Mouse (Mus musculus): Measurements from ENCODE around the gene H6pd. TPM values are rescaled to one million over a fixed set of nuclear protein-coding genes. Genes with fewer than 3 reads are reported as not detected.
A peak's percentile ranks its signal among the peaks of the same experiment; 100 is the strongest.

H6pd gene
- total and polyA plus RNA-seq, 2 experiments from 2014 or later: 3.2 to 12.6 TPM

DNA sequence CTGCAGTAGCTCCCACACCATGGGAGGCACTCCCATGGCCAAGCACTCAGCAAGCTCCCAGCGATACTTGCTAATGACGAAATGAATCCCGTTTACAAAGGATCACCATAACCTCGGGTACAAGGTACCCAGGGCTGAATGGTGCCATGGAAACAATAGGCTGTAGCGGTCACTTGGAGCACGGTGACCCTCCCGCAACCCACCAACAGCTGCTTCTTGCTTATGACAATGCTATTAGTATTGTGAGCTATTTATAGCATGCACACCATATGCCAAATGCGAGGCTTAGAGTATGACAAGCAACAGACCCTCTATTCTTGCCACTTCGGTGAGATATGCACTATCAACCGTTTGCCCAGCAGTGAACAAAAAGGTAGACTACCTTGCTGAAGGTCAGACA, 3.6 kb downstream of the H6pd start:
- H3K27ac ChIP-seq (ENCODE audit: low read depth, low read length): no peak overlapping the region
- no peaks in the 10 kb centered on the region for H3K27me3 ChIP-seq (ENCODE audit: insufficient read depth, low read length)
- no peak overlapping the region for H3K4me3 ChIP-seq (ENCODE audit: low read depth, low read length)
- TF ChIP-seq CTCF (IDR thresholded peaks at IDR 0.05): no peak
- WGBS: 92% methylated on average over 10 of the region's 10 CpGs
- DNase-seq (ENCODE audit: low spot score): no peak
- H3K4me1 ChIP-seq (ENCODE audit: insufficient read depth, low read length): peaks cover 2% of the 10 kb centered on the region; the same call in 1 of the 2 replicates
- H3K9me3 ChIP-seq (ENCODE audit: low read length): no peaks in the 10 kb centered on the region
- H3K4me2 ChIP-seq (ENCODE audit: low read depth, low read length, poor library complexity, severe bottlenecking): no peak overlapping the region
- no peaks in the 10 kb centered on the region for H3K36me3 ChIP-seq (ENCODE audit: insufficient read depth, low read length)
- no peak for ATAC-seq (ENCODE audit: low FRiP score)
- H3K9ac ChIP-seq (replicated peaks; ENCODE audit: low read length, poor library complexity, severe bottlenecking): no peak overlapping the region

DNA sequence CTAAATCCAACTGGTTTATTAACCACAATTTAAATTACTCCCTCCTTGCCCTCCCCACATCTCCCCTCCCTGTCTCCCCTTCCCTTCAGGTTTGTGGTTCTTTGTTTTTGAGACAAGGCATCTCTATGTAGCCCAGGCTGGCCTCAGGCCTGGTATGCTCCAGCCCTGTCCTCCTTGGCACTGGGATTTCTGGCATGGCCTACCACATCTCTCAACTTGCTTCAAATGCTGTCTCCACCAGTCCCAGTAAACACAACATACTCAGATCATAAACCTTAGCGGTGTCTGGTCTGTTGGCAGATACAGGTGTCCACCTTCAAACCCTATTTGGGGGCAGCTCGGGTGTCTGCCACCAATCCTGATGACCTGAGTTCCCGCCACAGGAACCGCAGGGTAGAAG, 5.2 kb downstream of the H6pd start:
- ATAC-seq (ENCODE audit: low FRiP score) (no peak), DNase-seq (ENCODE audit: low spot score) (no peak)

DNA sequence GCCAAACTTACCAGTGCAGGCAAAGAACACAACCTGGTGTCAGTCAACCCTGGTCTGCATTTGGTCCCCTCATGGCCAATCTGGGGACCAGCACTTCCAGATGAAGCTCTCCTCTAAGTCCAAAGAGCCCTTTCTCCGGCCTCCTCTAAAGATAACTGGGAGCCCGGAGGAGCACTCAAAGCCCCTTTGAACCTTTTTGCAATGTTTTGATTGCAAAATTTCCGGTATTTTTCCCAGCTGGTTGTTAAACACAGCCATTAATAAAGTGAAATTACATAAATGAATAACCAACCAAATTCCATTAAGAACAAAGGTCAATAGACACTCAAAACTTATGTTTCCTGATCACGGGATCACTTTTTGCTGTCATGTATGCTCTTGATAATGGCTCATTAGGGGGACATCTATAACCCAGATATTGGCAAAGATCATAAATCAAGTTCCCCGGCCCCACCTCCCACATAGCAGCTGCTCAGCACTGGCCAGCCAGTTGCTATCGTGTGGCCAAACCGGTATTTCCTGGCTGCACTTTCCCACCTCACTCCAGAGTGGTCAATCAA, 5.7 kb downstream of the H6pd start:
- no peak overlapping the region for H3K27ac ChIP-seq (ENCODE audit: low read depth, low read length)
- no peak overlapping the region for H3K9ac ChIP-seq (replicated peaks; ENCODE audit: low read length, poor library complexity, severe bottlenecking)
- no peak overlapping the region for H3K4me3 ChIP-seq (ENCODE audit: low read depth, low read length)
- no peaks in the 10 kb centered on the region for H3K9me3 ChIP-seq (ENCODE audit: low read length)
- no peak overlapping the region for H3K4me2 ChIP-seq (ENCODE audit: low read depth, low read length, poor library complexity, severe bottlenecking)
- 80% methylated on average over 7 of the region's 7 CpGs for WGBS
- no peaks in the 10 kb centered on the region for H3K27me3 ChIP-seq (ENCODE audit: insufficient read depth, low read length)
- H3K36me3 ChIP-seq (ENCODE audit: insufficient read depth, low read length): no peaks in the 10 kb centered on the region
- no peak for DNase-seq (ENCODE audit: low spot score)
- H3K4me1 ChIP-seq (ENCODE audit: insufficient read depth, low read length): peaks cover 2% of the 10 kb centered on the region; the same call in 1 of the 2 replicates
- TF ChIP-seq CTCF (IDR thresholded peaks at IDR 0.05): no peak
- ATAC-seq (ENCODE audit: low FRiP score): no peak

More for the DNA sequence above, 5.2 kb downstream of the H6pd start:
- H3K4me1 ChIP-seq (ENCODE audit: insufficient read depth, low read length): peaks cover 2% of the 10 kb centered on the region; the same call in 1 of the 2 replicates
- TF ChIP-seq CTCF (IDR thresholded peaks at IDR 0.05): no peak
- H3K9ac ChIP-seq (replicated peaks; ENCODE audit: low read length, poor library complexity, severe bottlenecking): no peak overlapping the region
- no peaks in the 10 kb centered on the region for H3K9me3 ChIP-seq (ENCODE audit: low read length)
- 90% methylated on average over 4 of the region's 4 CpGs for WGBS
- H3K4me3 ChIP-seq (ENCODE audit: low read depth, low read length): no peak overlapping the region
- H3K27me3 ChIP-seq (ENCODE audit: insufficient read depth, low read length): no peaks in the 10 kb centered on the region
- no peak overlapping the region for H3K4me2 ChIP-seq (ENCODE audit: low read depth, low read length, poor library complexity, severe bottlenecking)
- H3K27ac ChIP-seq (ENCODE audit: low read depth, low read length): no peak overlapping the region
- H3K36me3 ChIP-seq (ENCODE audit: insufficient read depth, low read length): no peaks in the 10 kb centered on the region

DNA sequence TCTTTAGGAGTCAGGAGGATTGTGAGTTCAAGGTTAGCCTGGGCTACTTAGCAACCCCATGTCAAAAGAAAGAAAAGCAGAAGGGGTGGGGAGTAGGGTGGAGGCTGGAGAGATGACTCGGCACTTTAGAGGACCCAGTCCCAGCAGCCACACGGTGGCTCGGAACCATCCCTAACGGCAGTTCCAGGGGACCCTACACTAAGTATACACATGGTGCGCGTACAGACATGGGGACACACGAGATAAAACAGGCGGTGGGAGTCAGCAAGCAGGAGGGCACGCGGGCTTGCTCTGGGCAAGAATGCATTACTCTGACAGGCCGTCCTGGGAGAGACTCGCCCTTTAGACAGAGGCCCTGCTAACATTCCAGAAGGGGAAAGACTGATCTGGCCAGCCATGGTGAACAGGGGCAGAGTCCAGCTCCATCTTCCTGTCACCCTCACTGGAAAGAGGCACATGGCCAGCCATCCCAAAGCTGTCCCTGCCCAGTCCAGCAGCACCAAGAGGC, 6.7 kb downstream of the H6pd start:
- TF ChIP-seq CTCF (IDR thresholded peaks at IDR 0.05): no peak
- Histone ChIP-seq H3K4me2 (ENCODE audit: low read depth, low read length, poor library complexity, severe bottlenecking) (no peak overlapping the region), H3K27ac (ENCODE audit: low read depth, low read length) (no peak overlapping the region), H3K4me3 (ENCODE audit: low read depth, low read length) (no peak overlapping the region), H3K9me3 (ENCODE audit: low read length) (no peaks in the 10 kb centered on the region), H3K9ac (replicated peaks; ENCODE audit: low read length, poor library complexity, severe bottlenecking) (no peak overlapping the region), H3K4me1 (ENCODE audit: insufficient read depth, low read length) (no peaks in the 10 kb centered on the region), H3K27me3 (ENCODE audit: insufficient read depth, low read length) (no peaks in the 10 kb centered on the region), H3K36me3 (ENCODE audit: insufficient read depth, low read length) (no peaks in the 10 kb centered on the region)
- WGBS: 75% methylated on average over 12 of the region's 12 CpGs
- ATAC-seq (ENCODE audit: low FRiP score) (no peak), DNase-seq (ENCODE audit: low spot score) (no peak)

DNA sequence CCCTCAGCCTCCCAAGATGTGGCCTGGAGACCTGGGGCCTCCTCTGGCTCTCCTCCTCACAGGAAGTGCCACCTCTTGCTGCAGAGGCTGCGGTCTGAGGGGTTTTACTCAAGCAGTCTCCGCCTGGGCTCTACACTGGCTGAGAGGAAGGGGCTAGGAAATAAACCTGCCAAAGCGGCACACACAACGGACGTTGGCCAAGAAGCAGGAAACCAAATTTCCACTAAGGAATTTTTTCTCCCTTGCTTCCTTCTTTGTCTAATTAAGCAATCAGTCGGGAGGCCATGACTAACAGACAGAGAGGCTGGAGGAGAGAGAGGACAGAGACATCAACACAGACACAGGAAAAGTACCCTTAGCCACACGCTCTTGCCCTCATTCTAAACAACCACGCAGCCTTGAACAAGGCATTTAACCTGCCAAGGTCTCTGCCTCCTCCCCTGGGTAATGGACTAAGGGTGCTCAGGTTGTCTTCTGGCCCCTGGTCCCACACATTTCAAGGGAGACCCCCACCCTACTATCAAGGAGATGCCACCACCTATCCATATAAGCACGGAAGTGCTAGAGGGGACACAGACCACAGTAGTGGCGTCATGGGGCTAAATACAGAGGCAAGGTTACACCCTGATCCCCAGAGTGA, 7.5 kb downstream of the H6pd start:
- Histone ChIP-seq H3K4me2 (ENCODE audit: low read depth, low read length, poor library complexity, severe bottlenecking) (no peak overlapping the region), H3K9ac (replicated peaks; ENCODE audit: low read length, poor library complexity, severe bottlenecking) (no peak overlapping the region), H3K27ac (ENCODE audit: low read depth, low read length) (0 out of 2 replicates have a peak overlapping the region, but pooled peaks have one; percentile 9), H3K27me3 (ENCODE audit: insufficient read depth, low read length) (no peaks in the 10 kb centered on the region), H3K36me3 (ENCODE audit: insufficient read depth, low read length) (no peaks in the 10 kb centered on the region), H3K4me3 (ENCODE audit: low read depth, low read length) (no peak overlapping the region), H3K9me3 (ENCODE audit: low read length) (no peaks in the 10 kb centered on the region), H3K4me1 (ENCODE audit: insufficient read depth, low read length) (no peaks in the 10 kb centered on the region)
- ATAC-seq (ENCODE audit: low FRiP score) (no peak), DNase-seq (ENCODE audit: low spot score) (no peak)
- 75% methylated on average over 10 of the region's 10 CpGs for WGBS
- no peak for TF ChIP-seq CTCF (IDR thresholded peaks at IDR 0.05)

DNA sequence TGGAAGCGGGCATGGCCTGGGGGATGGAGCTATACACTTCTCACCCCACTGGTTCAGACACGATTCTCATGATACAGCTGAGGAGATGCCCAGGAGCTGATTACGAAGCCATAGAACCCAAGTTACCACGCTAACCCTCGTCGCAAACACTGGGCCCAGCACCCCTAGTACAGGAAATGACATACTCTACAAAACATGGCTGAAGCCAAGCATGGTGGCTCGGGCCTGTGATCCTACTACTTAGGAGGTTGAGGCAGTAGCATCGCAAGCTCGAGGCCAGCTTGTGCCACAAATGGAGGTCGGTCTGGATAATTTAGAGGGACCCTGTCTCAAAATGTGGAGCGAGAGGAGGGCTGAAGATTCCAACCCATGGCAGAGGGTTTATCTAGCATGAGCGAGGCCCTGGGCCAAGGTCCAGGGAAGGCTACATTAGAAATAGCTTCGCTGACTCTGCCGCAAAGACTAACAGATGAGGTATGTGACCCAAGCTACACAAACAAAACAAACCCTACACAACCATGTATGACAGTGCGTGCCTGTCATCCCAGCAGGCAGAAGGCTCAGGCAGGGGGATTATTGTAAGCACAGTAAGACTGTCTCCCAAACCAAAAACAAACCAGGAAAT, 8.8 kb downstream of the H6pd start:
- 92% methylated on average over 15 of the region's 15 CpGs for WGBS
- H3K36me3 ChIP-seq (ENCODE audit: insufficient read depth, low read length): no peaks in the 10 kb centered on the region
- DNase-seq (ENCODE audit: low spot score) (no peak), ATAC-seq (ENCODE audit: low FRiP score) (no peak)
- TF ChIP-seq CTCF (IDR thresholded peaks at IDR 0.05): no peak
- no peak overlapping the region for H3K4me3 ChIP-seq (ENCODE audit: low read depth, low read length)
- no peaks in the 10 kb centered on the region for H3K4me1 ChIP-seq (ENCODE audit: insufficient read depth, low read length)
- no peak overlapping the region for H3K4me2 ChIP-seq (ENCODE audit: low read depth, low read length, poor library complexity, severe bottlenecking)
- no peaks in the 10 kb centered on the region for H3K27me3 ChIP-seq (ENCODE audit: insufficient read depth, low read length)
- no peaks in the 10 kb centered on the region for H3K9me3 ChIP-seq (ENCODE audit: low read length)
- no peak overlapping the region for H3K27ac ChIP-seq (ENCODE audit: low read depth, low read length)
- no peak overlapping the region for H3K9ac ChIP-seq (replicated peaks; ENCODE audit: low read length, poor library complexity, severe bottlenecking)
